Mouse (Mus musculus): ENCODE results near the gene Dgkq. TPM values are rescaled to one million over a fixed set of nuclear protein-coding genes. Genes with fewer than 3 reads are reported as not detected.

Gene Dgkq
- 6.2 and 7.1 TPM in 2 replicates for polyA plus RNA-seq (2016; fragmentation: Nextera tagmentation; extraction: Ambion mirVana)

- peak within 1 kb of the TSS; percentile 81 for H3K9ac ChIP-seq
These were observed at the start of gene Dgkq for GRCm38 (mm10) chr5:108668977-108669936. Gene Dgkq, minus strand, starts transcription at chr5:108669672.

GRCm38 (mm10) chr5:108718051-108718450 is 48.6 kb upstream of the Dgkq start:
- 49% methylated on average over 4 of the region's 4 CpGs for WGBS (ENCODE audit: insufficient replicate concordance)
- H3K9me3 ChIP-seq (replicated peaks) = no peaks in the 10 kb centered on the region
- H3K4me2 ChIP-seq = no peak overlapping the region
- no peaks in the 10 kb centered on the region for H3K36me3 ChIP-seq
- peaks cover 18% of the 10 kb centered on the region for H3K27me3 ChIP-seq (replicated peaks)
- H3K27ac ChIP-seq = no peak overlapping the region
- H3K4me3 ChIP-seq = no peak overlapping the region
- no peak overlapping the region for H3K9ac ChIP-seq
- H3K4me1 ChIP-seq = peaks cover 12% of the 10 kb centered on the region
- ATAC-seq = no peak

More at GRCm38 (mm10) chr5:108668977-108669936, at the start of gene Dgkq:
- peak within 1 kb of the TSS; percentile 82 for H3K4me2 ChIP-seq
- 5% methylated on average over 43 of the region's 43 CpGs for WGBS (ENCODE audit: insufficient replicate concordance)
- H3K27ac ChIP-seq = peak within 1 kb of the TSS; percentile 89
- H3K4me3 ChIP-seq = peak within 1 kb of the TSS; percentile 69
- peaks cover 7% of the 10 kb centered on the region for H3K27me3 ChIP-seq (replicated peaks)
- peak; percentile 81 for ATAC-seq
- H3K4me1 ChIP-seq = peaks cover 55% of the 10 kb centered on the region
- no peaks in the 10 kb centered on the region for H3K9me3 ChIP-seq (replicated peaks)
- H3K36me3 ChIP-seq = peaks cover 30% of the 10 kb centered on the region

- no peaks in the 10 kb centered on the region for H3K36me3 ChIP-seq
- no peaks in the 10 kb centered on the region for H3K9me3 ChIP-seq (replicated peaks)
- H3K4me3 ChIP-seq = no peak overlapping the region
- H3K4me2 ChIP-seq = no peak overlapping the region
- no peak overlapping the region for H3K27ac ChIP-seq
- 56% methylated on average over 1 of the region's 1 CpGs for WGBS (ENCODE audit: insufficient replicate concordance)
- H3K27me3 ChIP-seq (replicated peaks) = peaks cover 14% of the 10 kb centered on the region
- peaks cover 12% of the 10 kb centered on the region for H3K4me1 ChIP-seq
- H3K9ac ChIP-seq = no peak overlapping the region
- ATAC-seq = no peak
These were observed 46.5 kb upstream of the Dgkq start for GRCm38 (mm10) chr5:108715974-108716373.

- Histone ChIP-seq H3K27ac (no peak overlapping the region), H3K4me3 (no peak overlapping the region), H3K27me3 (replicated peaks) (peaks cover 8% of the 10 kb centered on the region; the same call in 1 of the 2 replicates), H3K36me3 (no peaks in the 10 kb centered on the region), H3K9me3 (replicated peaks) (no peaks in the 10 kb centered on the region), H3K9ac (no peak overlapping the region), H3K4me2 (no peak overlapping the region), H3K4me1 (peaks cover 17% of the 10 kb centered on the region)
- WGBS (ENCODE audit: insufficient replicate concordance) = 64% methylated on average over 6 of the region's 6 CpGs
- ATAC-seq = no peak
These were observed 44.7 kb upstream of the Dgkq start for GRCm38 (mm10) chr5:108714149-108714548.

- Histone ChIP-seq H3K9ac (no peak overlapping the region), H3K4me1 (peaks cover 22% of the 10 kb centered on the region), H3K36me3 (no peaks in the 10 kb centered on the region; the same call in 1 of the 2 replicates), H3K27me3 (replicated peaks) (peaks cover 8% of the 10 kb centered on the region; the same call in 1 of the 2 replicates), H3K9me3 (replicated peaks) (no peaks in the 10 kb centered on the region), H3K4me3 (no peak overlapping the region), H3K4me2 (no peak overlapping the region), H3K27ac (no peak overlapping the region)
- ATAC-seq = no peak
These were observed 44.2 kb upstream of the Dgkq start for GRCm38 (mm10) chr5:108713691-108714090.

- WGBS (ENCODE audit: insufficient replicate concordance) = 77% methylated on average over 2 of the region's 2 CpGs
- peaks cover 4% of the 10 kb centered on the region; the same call in 1 of the 2 replicates for H3K36me3 ChIP-seq
- H3K4me1 ChIP-seq = peaks cover 28% of the 10 kb centered on the region
- no peak overlapping the region for H3K4me3 ChIP-seq
- no peak overlapping the region for H3K9ac ChIP-seq
- no peak overlapping the region for H3K27ac ChIP-seq
- H3K9me3 ChIP-seq (replicated peaks) = no peaks in the 10 kb centered on the region
- H3K27me3 ChIP-seq (replicated peaks) = peaks cover 8% of the 10 kb centered on the region; the same call in 1 of the 2 replicates
- no peak overlapping the region for H3K4me2 ChIP-seq
- ATAC-seq = no peak
These were observed 43.6 kb upstream of the Dgkq start for GRCm38 (mm10) chr5:108713096-108713495.

GRCm38 (mm10) chr5:108711968-108712367 is 42.5 kb upstream of the Dgkq start:
- Histone ChIP-seq H3K27me3 (replicated peaks) (peaks cover 8% of the 10 kb centered on the region; the same call in 1 of the 2 replicates), H3K36me3 (peaks cover 10% of the 10 kb centered on the region; the same call in 1 of the 2 replicates), H3K4me2 (no peak overlapping the region), H3K9ac (no peak overlapping the region), H3K27ac (no peak overlapping the region), H3K4me3 (no peak overlapping the region), H3K9me3 (replicated peaks) (no peaks in the 10 kb centered on the region), H3K4me1 (peaks cover 39% of the 10 kb centered on the region)
- ATAC-seq = no peak
- 64% methylated on average over 6 of the region's 6 CpGs for WGBS (ENCODE audit: insufficient replicate concordance)

GRCm38 (mm10) chr5:108708981-108709731 is 39.7 kb upstream of the Dgkq start:
- Histone ChIP-seq H3K9ac (peak overlapping the region; percentile 49; the same call in 1 of the 2 replicates), H3K27me3 (replicated peaks) (peaks cover 4% of the 10 kb centered on the region; the same call in 1 of the 2 replicates), H3K4me1 (peaks cover 42% of the 10 kb centered on the region), H3K4me2 (peak overlapping the region; percentile 41; the same call in 1 of the 2 replicates), H3K9me3 (replicated peaks) (no peaks in the 10 kb centered on the region), H3K36me3 (peaks cover 38% of the 10 kb centered on the region), H3K27ac (peak overlapping the region; percentile 82), H3K4me3 (no peak overlapping the region)
- peak; percentile 63 for ATAC-seq
- WGBS (ENCODE audit: insufficient replicate concordance) = 42% methylated on average over 6 of the region's 6 CpGs

GRCm38 (mm10) chr5:108708419-108708818 is 38.9 kb upstream of the Dgkq start:
- Histone ChIP-seq H3K4me1 (peaks cover 49% of the 10 kb centered on the region), H3K9ac (peak overlapping the region; percentile 49), H3K4me3 (no peak overlapping the region), H3K9me3 (replicated peaks) (no peaks in the 10 kb centered on the region), H3K27ac (peak overlapping the region; percentile 82), H3K4me2 (peak overlapping the region; percentile 41), H3K27me3 (replicated peaks) (no peaks in the 10 kb centered on the region), H3K36me3 (peaks cover 44% of the 10 kb centered on the region)
- ATAC-seq = no peak
- 81% methylated on average over 1 of the region's 1 CpGs for WGBS (ENCODE audit: insufficient replicate concordance)

- WGBS (ENCODE audit: insufficient replicate concordance) = 23% methylated on average over 2 of the region's 2 CpGs
These were observed 38.3 kb upstream of the Dgkq start for GRCm38 (mm10) chr5:108707758-108708157.

GRCm38 (mm10) chr5:108703754-108704626 is 34.5 kb upstream of the Dgkq start:
- no peaks in the 10 kb centered on the region for H3K9me3 ChIP-seq (replicated peaks)
- peaks cover 49% of the 10 kb centered on the region for H3K36me3 ChIP-seq
- H3K9ac ChIP-seq = no peak overlapping the region
- H3K27ac ChIP-seq = peak overlapping the region; percentile 31; the same call in 1 of the 2 replicates
- peaks cover 75% of the 10 kb centered on the region for H3K4me1 ChIP-seq
- 71% methylated on average over 12 of the region's 12 CpGs for WGBS (ENCODE audit: insufficient replicate concordance)
- no peak overlapping the region for H3K4me3 ChIP-seq
- ATAC-seq = no peak
- 0 out of 2 replicates have a peak overlapping the region, but pooled peaks have one; percentile 0 for H3K4me2 ChIP-seq
- H3K27me3 ChIP-seq (replicated peaks) = no peaks in the 10 kb centered on the region

More at GRCm38 (mm10) chr5:108707758-108708157, 38.3 kb upstream of the Dgkq start:
- Histone ChIP-seq H3K9ac (peak overlapping the region; percentile 49), H3K36me3 (peaks cover 49% of the 10 kb centered on the region), H3K27me3 (replicated peaks) (no peaks in the 10 kb centered on the region), H3K4me1 (peaks cover 54% of the 10 kb centered on the region), H3K9me3 (replicated peaks) (no peaks in the 10 kb centered on the region), H3K27ac (peak overlapping the region; percentile 82), H3K4me2 (peak overlapping the region; percentile 41), H3K4me3 (no peak overlapping the region)
- peak; percentile 81 for ATAC-seq

All from liver, embryonic 12.5 days (tissue).